Mouse (Mus musculus) myocyte (in vitro differentiated cells): ENCODE results near the gene E2f6.

Experiments used
- CEBPB ChIP-seq: IDR thresholded peaks from 2 replicates; pipeline ENCODE4 v1.6.1; 2011; ENCODE audit warnings: mild to moderate bottlenecking, moderate library complexity; ENCODE audit not compliant: poor library complexity, insufficient read depth, severe bottlenecking
- E2F4 ChIP-seq: IDR thresholded peaks from one replicate; pipeline ENCODE4 v1.6.1; 2011; ENCODE audit warnings: mild to moderate bottlenecking, control low read depth, moderate library complexity; ENCODE audit not compliant: insufficient read depth
- MAX ChIP-seq: IDR thresholded peaks from one replicate; pipeline ENCODE4 v1.6.1; 2011; ENCODE audit warnings: low read depth, mild to moderate bottlenecking, control low read depth
- MYOD1 ChIP-seq, 3 experiments: IDR thresholded peaks; one replicate each; pipeline ENCODE4 v1.6.1; 2011; ENCODE audit warnings: control low read depth in 2 of 3, low read depth in 2 of 3, mild to moderate bottlenecking in 2 of 3, moderate library complexity in 1 of 3; ENCODE audit not compliant: insufficient read length in 2 of 3, control insufficient read depth in 1 of 3
- POLR2A ChIP-seq: IDR thresholded peaks from one replicate; pipeline ENCODE4 v1.6.1; 2011; ENCODE audit warnings: low read depth, mild to moderate bottlenecking, control low read depth, moderate library complexity; ENCODE audit not compliant: insufficient read length
- POLR2AphosphoS2 ChIP-seq: IDR thresholded peaks from one replicate; pipeline ENCODE4 v1.6.1; 2011; ENCODE audit warnings: low read depth, control low read depth; ENCODE audit not compliant: insufficient read length
- TCF12 ChIP-seq: IDR thresholded peaks from one replicate; pipeline ENCODE4 v1.6.1; 2011; ENCODE audit warnings: mild to moderate bottlenecking, control low read depth; ENCODE audit not compliant: poor library complexity, insufficient read depth, severe bottlenecking
- TCF3 ChIP-seq: IDR thresholded peaks from one replicate; pipeline ENCODE4 v1.6.1; 2011; ENCODE audit warnings: low read depth, control low read depth; ENCODE audit not compliant: insufficient read length
- USF1 ChIP-seq: IDR thresholded peaks from one replicate; pipeline ENCODE4 v1.6.1; 2011; ENCODE audit warnings: low read depth, mild to moderate bottlenecking, control low read depth, moderate library complexity

GRCm38 (mm10) chr12:16877679-16878078 is 66.9 kb downstream of the E2f6 start:
- TF ChIP-seq POLR2A (no peak), TCF3 (no peak), USF1 (no peak), TCF12 (no peak), MYOD1 (IDR thresholded peaks at IDR 0.05; ENCODE audit: control insufficient read depth in 1 of 3, insufficient read length in 2 of 3, low read depth in 2 of 3) (no peak), CEBPB (no peak), MAX (no peak), E2F4 (no peak), POLR2AphosphoS2 (no peak)
